Mouse (Mus musculus): ENCODE data around the gene Riox2.

DNA sequence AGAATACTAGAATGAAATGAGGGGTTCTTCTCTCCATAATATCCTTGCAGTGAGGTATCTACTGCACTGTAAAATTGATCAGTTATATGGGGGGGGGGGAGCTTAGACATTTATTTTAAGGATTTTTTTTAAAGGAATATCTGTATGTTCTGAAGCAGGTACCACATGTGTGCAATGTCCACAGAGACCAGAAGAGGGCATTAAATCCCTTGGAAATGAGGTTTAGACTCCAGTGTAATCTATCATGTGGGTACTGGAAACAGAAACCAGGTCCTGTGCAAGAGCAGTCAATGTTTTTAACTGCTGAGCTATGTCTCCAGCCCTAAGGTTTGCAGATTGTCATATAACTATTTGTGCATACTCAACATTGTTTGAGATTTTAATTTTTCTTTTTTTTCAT is 22.5 kb upstream of the Riox2 start:
- no peak for TF ChIP-seq POLR2A (IDR thresholded peaks at IDR 0.05; ENCODE audit: borderline replicate concordance, extremely low read depth, insufficient read depth, insufficient read length, poor library complexity, severe bottlenecking)
- no peak for TF ChIP-seq CTCF (IDR thresholded peaks at IDR 0.05; ENCODE audit: borderline replicate concordance, extremely low read depth, insufficient read depth, insufficient read length)

Measured in brain, embryonic 14.5 days (tissue).